Mouse (Mus musculus) heart, embryonic 14.5 days (tissue): Measurements from ENCODE around the gene Olfr1174-ps. TPM values are rescaled to one million over a fixed set of nuclear protein-coding genes. Genes with fewer than 3 reads are reported as not detected.

Experiments
- ATAC-seq: fragments of 200-750 bp; cut with Nextera tagmentation; 2 replicates; pipeline ENCODE4 v1.8.0; 2017; ENCODE audit warnings: low read depth, moderate TSS enrichment; ENCODE audit not compliant: insufficient number of reproducible peaks, insufficient read depth, low FRiP score
- H3K27ac ChIP-seq, 2 experiments: fragments of 200-500 bp in 1 of 2; fragments of 300-500 bp in 1 of 2; sonication (generic) in 1 of 2; replicated peaks in 1 of 2; 2 replicates each; pipeline ENCODE4 v1.5.1; 2012 to 2014; ENCODE audit warnings: low read depth in 2 of 2, low read length in 2 of 2, control low read depth in 1 of 2, mild to moderate bottlenecking in 1 of 2, mixed read lengths in 1 of 2; ENCODE audit not compliant: control insufficient read depth in 1 of 2, insufficient read depth in 1 of 2
- H3K27me3 ChIP-seq: fragments of 300-500 bp; sonication (generic); 2 replicates; pipeline ENCODE4 v1.6.1; 2014; ENCODE audit warnings: mild to moderate bottlenecking, low read length, control low read depth; ENCODE audit not compliant: control insufficient read depth, insufficient read depth
- H3K36me3 ChIP-seq: fragments of 300-500 bp; sonication (generic); 2 replicates; pipeline ENCODE4 v1.6.1; 2014; ENCODE audit warnings: mild to moderate bottlenecking, control low read depth, low read length, mixed read lengths; ENCODE audit not compliant: control insufficient read depth, insufficient read depth
- H3K4me1 ChIP-seq, 2 experiments: fragments of 200-500 bp in 1 of 2; fragments of 300-500 bp in 1 of 2; sonication (generic) in 1 of 2; 2 replicates each; pipeline ENCODE4 v1.6.1; 2012 to 2014; ENCODE audit warnings: low read length in 2 of 2, control low read depth in 1 of 2, mixed read lengths in 1 of 2; ENCODE audit not compliant: control insufficient read depth in 2 of 2, insufficient read depth in 2 of 2
- H3K4me2 ChIP-seq: fragments of 300-500 bp; sonication (generic); 2 replicates; pipeline ENCODE4 v1.6.1; 2014; ENCODE audit warnings: mild to moderate bottlenecking, low read length
- H3K4me3 ChIP-seq, 2 experiments: fragments of 200-500 bp in 1 of 2; fragments of 300-500 bp in 1 of 2; sonication (generic) in 1 of 2; 2 replicates each; pipeline ENCODE4 v1.5.1; 2012 to 2014; ENCODE audit warnings: low read length in 2 of 2, mild to moderate bottlenecking in 2 of 2, control low read depth in 1 of 2, low read depth in 1 of 2, moderate library complexity in 1 of 2; ENCODE audit not compliant: control insufficient read depth in 1 of 2, insufficient read depth in 1 of 2
- H3K9ac ChIP-seq: fragments of 300-500 bp; sonication (generic); 2 replicates; pipeline ENCODE4 v1.6.1; 2014; ENCODE audit warnings: mild to moderate bottlenecking, low read length
- H3K9me3 ChIP-seq: fragments of 300-500 bp; sonication (generic); 2 replicates; pipeline ENCODE4 v1.6.1; 2016; ENCODE audit warnings: low read length, control low read depth; ENCODE audit not compliant: control insufficient read depth
- WGBS: fragments of 180-500 bp; shearing (Covaris S2); extraction: QIAGEN DNeasy Blood & Tissue Kit; methylation state at CpG from one replicate; pipeline ENCODE4 v1.1.7; 2014; 5-methylcytosine and 5-hydroxymethylcytosine counted together
- polyA plus RNA-seq: library from polyadenylated mRNA; unstranded; fragments of >200 nt; fragmentation: Nextera tagmentation; extraction: Ambion mirVana; gene quantifications from 2 replicates; pipeline ENCODE4 v1.2.1, GENCODE M21; 2014

The Olfr1174-ps gene
- not detected in 2 replicates for polyA plus RNA-seq

GRCm38 (mm10) chr2:88315035-88315434 is at the start of gene Olfr1174-ps:
Gene Olfr1174-ps, minus strand, starts transcription at chr2:88315135.
- Histone ChIP-seq H3K27me3 (no peaks in the 10 kb centered on the region), H3K4me3 (no peak within 1 kb of the TSS), H3K9ac (no peak within 1 kb of the TSS), H3K36me3 (no peaks in the 10 kb centered on the region), H3K4me2 (no peak within 1 kb of the TSS), H3K4me1 (no peaks in the 10 kb centered on the region), H3K27ac (no peak within 1 kb of the TSS), H3K9me3 (no peaks in the 10 kb centered on the region)
- no peak for ATAC-seq
- WGBS, result 82% methylated on average over 4 of the region's 4 CpGs

GRCm38 (mm10) chr2:88356304-88356703 is 41.4 kb upstream of the Olfr1174-ps start:
- no peak overlapping the region for H3K9ac ChIP-seq
- WGBS, result 1% methylated on average over 2 of the region's 2 CpGs
- H3K4me2 ChIP-seq, result no peak overlapping the region
- H3K36me3 ChIP-seq, result no peaks in the 10 kb centered on the region
- no peaks in the 10 kb centered on the region for H3K27me3 ChIP-seq
- H3K4me3 ChIP-seq, result no peak overlapping the region
- ATAC-seq, result no peak
- no peaks in the 10 kb centered on the region for H3K4me1 ChIP-seq
- H3K9me3 ChIP-seq, result no peaks in the 10 kb centered on the region
- H3K27ac ChIP-seq, result no peak overlapping the region

GRCm38 (mm10) chr2:88346392-88346791 is 31.5 kb upstream of the Olfr1174-ps start, which contains the start of gene Olfr1177-ps:
Gene Olfr1177-ps, minus strand, starts transcription at chr2:88346492.
- no peak for ATAC-seq
- no peaks in the 10 kb centered on the region for H3K27me3 ChIP-seq
- no peak within 1 kb of the TSS for H3K4me2 ChIP-seq
- WGBS, result 71% methylated on average over 1 of the region's 1 CpGs
- H3K9ac ChIP-seq, result no peak within 1 kb of the TSS
- H3K27ac ChIP-seq, result no peak within 1 kb of the TSS
- H3K4me3 ChIP-seq, result no peak within 1 kb of the TSS
- H3K36me3 ChIP-seq, result no peaks in the 10 kb centered on the region
- H3K4me1 ChIP-seq, result no peaks in the 10 kb centered on the region
- H3K9me3 ChIP-seq, result no peaks in the 10 kb centered on the region

GRCm38 (mm10) chr2:88336421-88336820 is 21.5 kb upstream of the Olfr1174-ps start, which contains the start of gene Olfr1176:
Gene Olfr1176, plus strand, starts transcription at chr2:88336721.
- Histone ChIP-seq H3K9ac (no peak within 1 kb of the TSS), H3K36me3 (no peaks in the 10 kb centered on the region), H3K4me3 (no peak within 1 kb of the TSS), H3K27ac (no peak within 1 kb of the TSS), H3K9me3 (no peaks in the 10 kb centered on the region), H3K27me3 (no peaks in the 10 kb centered on the region), H3K4me2 (no peak within 1 kb of the TSS), H3K4me1 (no peaks in the 10 kb centered on the region)
- 77% methylated on average over 1 of the region's 1 CpGs for WGBS
- ATAC-seq, result no peak

- H3K4me2 ChIP-seq, result no peak within 1 kb of the TSS
- H3K27me3 ChIP-seq, result no peaks in the 10 kb centered on the region
- H3K4me1 ChIP-seq, result no peaks in the 10 kb centered on the region
- no peak within 1 kb of the TSS for H3K4me3 ChIP-seq
- no peak for ATAC-seq
- 79% methylated on average over 2 of the region's 2 CpGs for WGBS
- H3K27ac ChIP-seq, result no peak within 1 kb of the TSS
- H3K36me3 ChIP-seq, result no peaks in the 10 kb centered on the region
- no peak within 1 kb of the TSS for H3K9ac ChIP-seq
- no peaks in the 10 kb centered on the region for H3K9me3 ChIP-seq
These were observed 12.2 kb upstream of the Olfr1174-ps start, which contains the start of gene Olfr1175-ps for GRCm38 (mm10) chr2:88327115-88327514. Gene Olfr1175-ps, minus strand, starts transcription at chr2:88327215.

- Histone ChIP-seq H3K4me3 (no peak within 1 kb of the TSS), H3K4me1 (no peaks in the 10 kb centered on the region), H3K36me3 (no peaks in the 10 kb centered on the region), H3K9me3 (no peaks in the 10 kb centered on the region), H3K9ac (no peak within 1 kb of the TSS), H3K4me2 (no peak within 1 kb of the TSS), H3K27me3 (no peaks in the 10 kb centered on the region), H3K27ac (no peak within 1 kb of the TSS)
- no peak for ATAC-seq
These were observed 35.2 kb downstream of the Olfr1174-ps start, which contains the start of gene Olfr1173 for GRCm38 (mm10) chr2:88279775-88280174. Gene Olfr1173, minus strand, starts transcription at chr2:88279875.

Other genes with a start within 250 kb of the Olfr1174-ps start
- not detected in 2 replicates for gene Olfr1163, start 243.3 kb downstream of the Olfr1174-ps start, polyA plus RNA-seq
- not detected in 2 replicates for gene Olfr1164, start 221.2 kb downstream of the Olfr1174-ps start, polyA plus RNA-seq
- not detected in 2 replicates for gene Olfr1166, start 186.9 kb downstream of the Olfr1174-ps start, polyA plus RNA-seq
- gene Olfr1167, start 159.9 kb downstream of the Olfr1174-ps start, polyA plus RNA-seq, result not detected in 2 replicates
- not detected in 2 replicates for gene Olfr1168, start 133.3 kb downstream of the Olfr1174-ps start, polyA plus RNA-seq
- not detected in 2 replicates for gene Olfr1170, start 86.8 kb downstream of the Olfr1174-ps start, polyA plus RNA-seq
- not detected in 2 replicates for gene Olfr1173, start 35.3 kb downstream of the Olfr1174-ps start, polyA plus RNA-seq
- gene Olfr1175-ps, start 12.1 kb upstream of the Olfr1174-ps start, polyA plus RNA-seq, result not detected in 2 replicates
- gene Olfr1176, start 21.6 kb upstream of the Olfr1174-ps start, polyA plus RNA-seq, result not detected in 2 replicates
- not detected in 2 replicates for gene Olfr1177-ps, start 31.4 kb upstream of the Olfr1174-ps start, polyA plus RNA-seq
- gene Olfr1178, start 71.9 kb upstream of the Olfr1174-ps start, polyA plus RNA-seq, result not detected in 2 replicates
- gene Olfr1179, start 91.3 kb upstream of the Olfr1174-ps start, polyA plus RNA-seq, result not detected in 2 replicates
- not detected in 2 replicates for gene Olfr1180, start 104.0 kb upstream of the Olfr1174-ps start, polyA plus RNA-seq
- not detected in 2 replicates for gene Olfr1181, start 111.0 kb upstream of the Olfr1174-ps start, polyA plus RNA-seq
- not detected in 2 replicates for gene Gm13757, start 134.0 kb upstream of the Olfr1174-ps start, polyA plus RNA-seq
- not detected in 2 replicates for gene Olfr1183, start 139.7 kb upstream of the Olfr1174-ps start, polyA plus RNA-seq
- not detected in 2 replicates for gene Olfr1184, start 168.5 kb upstream of the Olfr1174-ps start, polyA plus RNA-seq
- not detected in 2 replicates for gene Olfr1185-ps1, start 178.2 kb upstream of the Olfr1174-ps start, polyA plus RNA-seq
- gene Olfr1186, start 203.4 kb upstream of the Olfr1174-ps start, polyA plus RNA-seq, result not detected in 2 replicates
- gene Olfr1188, start 241.8 kb upstream of the Olfr1174-ps start, polyA plus RNA-seq, result not detected in 2 replicates